Mouse (Mus musculus) ovary, postnatal 10 days (tissue): ENCODE results near the gene Tmem63c.

Source experiments
- DNase-seq: peaks from one replicate; pipeline ENCODE4 v3.0.0; 2022; ENCODE audit warnings: low spot score

The Tmem63c gene

DNA sequence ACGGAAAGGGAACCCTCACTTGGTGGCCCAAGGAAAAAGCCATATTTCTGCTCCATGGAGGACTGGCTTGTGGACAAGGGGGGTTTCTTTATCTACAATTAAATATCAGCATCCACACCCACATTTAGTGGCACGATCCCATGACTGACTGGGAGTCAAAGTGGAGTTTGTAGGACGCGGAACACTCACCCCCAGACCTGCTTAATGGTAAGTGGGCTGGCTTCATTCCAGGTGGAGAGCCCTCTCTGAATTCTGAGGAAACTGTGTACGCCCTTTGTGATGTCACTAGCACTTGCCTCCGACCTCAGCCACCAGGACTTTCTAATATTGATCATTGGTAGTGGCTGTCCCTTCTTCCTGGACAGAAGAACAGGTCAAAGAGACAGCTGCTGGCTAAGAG, at the start of gene Tmem63c:
TSS of gene Tmem63c (plus strand) at position 301 of the 400 bp plus-strand sequence.
- no peak for DNase-seq

DNA sequence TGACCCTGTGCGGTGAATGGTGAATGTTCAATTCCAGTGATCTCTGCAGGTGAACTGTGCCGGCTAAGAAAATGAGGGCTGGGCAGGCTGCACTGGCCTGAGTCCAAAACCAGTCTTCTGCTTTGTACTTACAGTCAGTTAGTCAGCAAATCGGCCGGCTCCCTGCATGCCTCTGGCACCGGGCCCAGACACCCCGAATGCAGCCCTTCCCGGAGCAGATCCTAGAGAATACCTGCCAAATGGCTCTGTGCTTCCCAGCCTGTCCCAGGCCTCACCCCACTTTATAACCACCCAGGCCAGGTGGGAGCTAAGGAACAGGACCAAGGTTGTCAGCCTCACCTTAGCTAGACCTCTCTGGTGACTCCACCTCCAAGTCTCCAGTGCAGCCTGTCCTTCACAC, 47.9 kb upstream of the Tmem63c start:
- DNase-seq: no peak

DNA sequence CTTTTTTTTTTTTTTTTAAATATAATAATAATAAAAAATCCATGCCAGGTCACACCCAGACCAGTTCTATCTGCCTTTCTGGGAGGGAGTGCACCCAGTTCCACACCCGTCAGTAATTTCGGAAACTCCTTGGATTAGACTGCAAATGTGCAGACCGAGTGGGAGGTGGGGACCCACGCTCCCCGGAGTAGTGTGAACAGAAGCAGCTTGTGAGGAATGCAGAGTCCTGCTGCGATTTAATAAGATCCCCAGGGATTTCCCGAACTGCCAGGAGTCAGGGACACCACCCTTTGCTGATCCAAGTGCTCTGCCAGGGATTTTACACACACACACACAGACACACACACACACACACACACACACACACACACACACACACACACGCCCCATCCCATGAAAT, 47.4 kb upstream of the Tmem63c start:
- no peak for DNase-seq

DNA sequence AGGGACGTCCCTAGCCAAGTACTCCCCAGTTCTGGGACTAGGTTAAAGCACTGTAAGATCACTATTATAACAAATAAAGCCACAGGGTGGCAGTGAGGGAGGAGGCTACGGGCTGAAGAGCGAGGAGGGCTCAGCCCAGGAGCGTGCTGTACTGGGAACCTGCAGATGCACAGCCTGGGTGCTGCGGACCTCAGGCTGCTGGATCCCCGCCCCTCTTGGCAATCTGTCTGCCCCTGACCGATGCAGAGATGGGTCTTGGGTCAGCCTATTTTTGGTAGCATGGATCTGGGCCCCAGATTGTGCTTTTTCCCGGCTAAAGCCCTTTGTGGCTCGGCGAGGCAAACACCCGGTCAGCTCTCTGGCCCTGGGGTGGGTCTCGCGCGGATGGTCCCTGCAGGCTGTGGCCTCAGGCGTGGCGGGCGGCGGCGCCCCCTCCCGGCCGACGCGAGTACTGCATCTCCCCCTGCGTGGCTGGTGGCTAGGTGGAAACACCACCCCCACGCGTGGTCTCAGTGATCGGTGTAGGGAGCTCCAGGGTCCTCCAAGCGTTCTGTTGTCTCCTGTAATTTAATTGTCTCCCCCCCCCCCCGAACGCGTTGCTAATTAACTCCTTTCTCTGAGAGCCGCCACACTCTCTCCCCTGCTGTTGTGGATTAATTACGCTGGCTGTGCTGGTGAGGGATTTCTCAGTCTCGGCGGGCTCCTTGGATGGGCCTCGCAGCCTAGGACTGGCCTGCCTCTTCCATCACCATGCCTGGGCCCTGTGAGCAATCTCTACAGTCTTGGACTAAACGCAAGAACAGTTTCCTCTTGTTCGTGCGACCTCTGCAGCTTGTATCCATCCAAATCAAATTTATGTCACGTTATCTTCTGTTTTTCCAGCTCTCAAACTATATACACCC, 46.5 kb upstream of the Tmem63c start:
- DNase-seq: peak; percentile 45

DNA sequence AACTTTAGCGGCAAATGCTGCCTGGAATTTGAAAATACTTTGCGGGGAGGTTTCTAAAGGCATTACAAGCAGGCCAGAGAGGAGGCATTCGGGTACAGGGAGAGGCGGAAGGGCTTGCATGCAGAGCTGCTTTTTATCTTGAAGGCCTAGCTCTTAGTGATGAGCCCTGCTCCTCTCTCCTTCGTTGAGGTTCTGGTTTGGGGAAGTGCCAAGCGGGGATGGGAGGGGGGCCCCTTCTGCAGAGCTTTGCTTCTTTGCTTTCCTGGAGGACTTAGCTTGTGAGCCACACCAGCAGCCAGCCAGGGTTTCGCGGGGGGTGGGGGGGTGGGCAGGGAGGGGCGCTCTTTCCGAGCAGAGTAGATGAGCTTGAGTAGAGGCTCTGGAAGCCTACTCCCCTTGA, 45.4 kb upstream of the Tmem63c start:
- DNase-seq: no peak

DNA sequence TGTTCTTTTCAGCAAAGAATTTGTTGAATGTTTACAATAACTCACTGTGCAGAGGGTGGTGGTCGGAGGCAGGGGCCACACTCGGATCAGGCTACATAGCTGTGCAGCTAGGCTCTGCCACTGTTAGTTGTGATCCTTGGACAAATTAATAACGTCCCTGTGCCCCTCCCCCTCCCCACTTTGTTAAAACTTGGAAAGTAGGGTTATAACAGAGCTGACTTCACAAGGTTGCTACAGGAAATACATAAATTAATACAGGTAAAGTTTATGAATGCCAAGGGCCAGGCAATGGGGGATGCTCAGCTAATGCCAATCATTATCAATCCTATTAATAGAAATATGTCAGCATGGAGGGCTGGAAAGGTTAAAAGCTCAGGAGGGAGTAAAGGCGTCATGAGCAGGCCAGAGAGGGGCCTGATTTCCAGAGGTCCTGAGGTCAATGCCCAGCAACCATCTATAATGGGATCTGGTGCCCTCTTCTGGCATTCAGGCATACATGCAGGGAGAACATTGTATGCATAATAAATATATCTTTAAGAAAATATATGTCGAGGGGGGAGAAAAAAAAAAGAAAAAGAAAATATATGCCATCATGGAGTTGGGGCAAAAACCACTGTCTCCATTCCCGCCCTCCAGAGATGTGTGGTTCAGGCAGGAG, 44.5 kb upstream of the Tmem63c start:
- no peak for DNase-seq

DNA sequence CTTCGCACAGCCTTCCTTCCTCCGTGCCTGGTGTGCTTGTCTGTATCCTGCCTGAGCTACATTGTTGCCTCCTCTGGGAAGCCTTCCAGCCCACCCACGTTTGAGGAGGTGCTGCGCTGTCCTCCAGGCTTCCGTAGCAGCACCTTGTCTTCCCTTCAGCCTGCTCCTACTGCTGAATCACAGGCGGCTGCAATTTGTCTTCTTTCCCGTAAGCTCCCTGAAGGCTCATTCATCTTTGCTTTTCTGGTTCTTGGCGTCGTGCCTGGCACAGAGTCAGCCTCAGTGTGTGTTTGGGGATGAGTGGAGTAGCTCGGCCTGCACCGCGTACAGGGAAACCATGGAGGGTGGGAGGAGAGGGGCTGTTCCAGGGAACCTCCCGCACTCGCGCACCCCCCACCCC, 43.3 kb upstream of the Tmem63c start:
- DNase-seq: no peak

DNA sequence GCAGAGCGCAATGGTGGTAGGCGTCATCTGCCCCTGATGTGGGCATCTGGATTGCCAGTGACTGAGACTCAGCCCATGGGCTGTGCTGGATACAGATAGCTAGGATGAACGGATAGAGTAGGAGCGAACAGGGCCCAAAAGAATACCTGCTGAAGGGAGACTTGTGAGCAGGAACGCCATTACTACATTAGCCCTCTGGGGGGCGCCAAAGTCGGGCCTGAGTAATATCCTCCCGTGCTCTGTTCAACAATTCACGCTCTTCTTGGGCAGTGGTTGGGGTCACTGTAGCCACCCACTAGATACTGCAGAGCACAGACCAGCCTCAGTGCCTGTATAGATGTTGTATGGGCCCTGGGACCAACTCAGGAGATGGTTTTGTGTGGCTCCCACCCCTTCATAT, 40.0 kb upstream of the Tmem63c start:
- DNase-seq: no peak

DNA sequence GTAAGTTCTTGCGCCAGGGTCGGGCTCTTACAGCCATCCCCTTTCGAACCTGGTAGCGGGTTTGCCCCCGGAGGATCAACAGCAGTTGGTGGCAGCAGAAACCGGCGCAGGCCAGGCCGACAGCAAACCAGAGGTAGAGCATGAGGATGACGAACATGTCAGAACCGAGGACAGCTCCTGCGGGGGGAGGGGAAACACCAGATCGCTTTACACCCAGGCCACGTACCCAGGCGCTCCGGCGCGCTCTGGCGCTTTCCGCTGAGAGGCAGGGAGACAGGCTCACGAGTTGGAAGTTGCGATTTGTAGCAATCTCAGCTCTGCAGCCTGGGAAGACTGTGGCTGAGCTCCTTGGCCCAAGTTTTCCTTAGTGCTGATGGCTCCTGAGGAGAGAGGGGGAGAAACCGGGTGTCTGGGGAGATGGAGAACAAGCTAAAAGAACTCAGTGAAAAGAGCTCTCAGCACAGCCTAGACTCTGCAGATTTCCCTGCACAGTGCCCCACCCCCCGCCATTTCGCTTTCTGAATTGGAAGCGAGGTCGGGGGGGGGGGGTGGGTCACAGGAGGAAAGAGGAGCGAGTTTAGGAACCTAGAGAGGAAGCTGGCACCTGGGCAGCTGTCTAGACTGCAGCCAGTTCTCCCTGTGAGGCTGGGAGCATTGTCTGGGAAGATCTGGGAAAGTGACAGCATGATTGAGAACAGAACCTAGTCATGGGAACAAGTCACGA, 37.5 kb upstream of the Tmem63c start:
- no peak for DNase-seq

DNA sequence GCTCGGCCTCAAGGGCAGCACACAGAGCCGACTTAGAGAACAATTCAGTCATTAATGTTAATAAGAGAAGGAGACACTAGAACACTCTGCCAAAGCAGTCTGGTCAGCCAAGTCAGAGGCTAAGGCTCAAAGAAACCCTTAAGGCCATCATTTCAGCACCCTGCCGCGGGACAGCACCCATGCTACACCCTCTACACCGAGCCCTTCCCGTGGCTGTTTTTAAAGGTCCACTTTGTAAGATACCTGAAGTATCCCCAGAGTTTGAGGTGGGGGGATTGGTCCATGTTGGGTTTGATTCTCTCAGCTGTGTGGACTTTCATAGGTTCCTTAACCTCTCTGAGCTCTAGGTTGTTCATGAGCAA, 37.0 kb upstream of the Tmem63c start:
- no peak for DNase-seq

DNA sequence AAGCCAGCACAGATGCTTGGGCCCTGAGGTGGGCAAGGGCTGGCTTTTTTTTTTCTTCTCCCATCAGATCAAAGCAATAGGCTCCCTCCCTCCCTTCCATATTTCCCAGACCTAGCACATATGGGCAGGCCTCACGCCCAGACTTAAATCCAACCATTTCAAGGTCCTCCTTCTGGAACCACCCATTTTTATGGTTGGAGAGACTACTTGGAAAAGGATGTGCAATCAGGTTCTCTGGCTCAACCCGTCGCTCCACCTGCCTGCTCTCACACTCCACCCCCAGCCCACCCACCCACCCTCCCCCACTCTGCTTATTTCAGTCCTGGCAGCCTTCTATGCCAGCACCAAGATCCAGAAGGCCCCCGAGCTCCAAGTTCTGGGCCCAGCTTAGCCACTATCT, 34.6 kb upstream of the Tmem63c start:
- no peak for DNase-seq

DNA sequence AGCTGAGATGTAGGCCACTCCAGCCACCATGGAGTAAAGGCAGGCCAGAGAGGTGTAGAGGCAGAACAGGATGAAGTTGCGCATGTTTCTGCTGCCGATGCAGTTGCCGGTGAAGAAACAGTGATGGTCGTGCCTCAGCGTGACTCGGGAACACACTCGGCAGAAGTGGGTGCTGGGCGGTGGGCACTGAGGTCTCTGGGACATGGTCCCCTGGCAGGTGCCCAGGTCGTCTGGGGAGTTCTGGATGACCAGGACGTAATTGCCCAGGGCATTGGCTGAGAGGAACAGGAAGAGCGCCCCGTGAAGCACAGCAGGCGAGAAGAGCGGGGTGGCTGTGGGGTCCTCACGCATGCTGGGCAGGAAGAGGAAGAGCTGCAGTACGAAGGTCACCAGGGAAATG, 32.9 kb upstream of the Tmem63c start:
- no peak for DNase-seq

DNA sequence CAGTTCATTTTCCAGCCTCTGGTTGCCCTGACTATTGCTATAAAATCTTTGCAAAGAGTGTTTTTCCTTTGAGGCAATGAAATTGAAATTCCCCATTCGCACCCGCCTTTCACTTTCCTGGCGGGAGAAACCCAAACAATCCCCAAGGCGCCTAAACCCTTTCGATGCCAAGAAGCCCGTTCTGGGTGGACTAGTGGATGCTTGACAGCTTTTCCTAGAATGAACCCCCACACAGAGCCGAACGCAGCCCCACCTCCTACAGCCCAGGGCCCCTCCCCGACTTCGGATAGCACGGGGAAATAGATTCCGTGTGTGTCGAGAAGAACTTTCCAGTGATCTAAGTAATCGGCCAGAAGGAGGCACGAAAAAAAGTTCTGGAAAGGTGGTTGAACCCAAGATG, 31.8 kb upstream of the Tmem63c start:
- DNase-seq: no peak

DNA sequence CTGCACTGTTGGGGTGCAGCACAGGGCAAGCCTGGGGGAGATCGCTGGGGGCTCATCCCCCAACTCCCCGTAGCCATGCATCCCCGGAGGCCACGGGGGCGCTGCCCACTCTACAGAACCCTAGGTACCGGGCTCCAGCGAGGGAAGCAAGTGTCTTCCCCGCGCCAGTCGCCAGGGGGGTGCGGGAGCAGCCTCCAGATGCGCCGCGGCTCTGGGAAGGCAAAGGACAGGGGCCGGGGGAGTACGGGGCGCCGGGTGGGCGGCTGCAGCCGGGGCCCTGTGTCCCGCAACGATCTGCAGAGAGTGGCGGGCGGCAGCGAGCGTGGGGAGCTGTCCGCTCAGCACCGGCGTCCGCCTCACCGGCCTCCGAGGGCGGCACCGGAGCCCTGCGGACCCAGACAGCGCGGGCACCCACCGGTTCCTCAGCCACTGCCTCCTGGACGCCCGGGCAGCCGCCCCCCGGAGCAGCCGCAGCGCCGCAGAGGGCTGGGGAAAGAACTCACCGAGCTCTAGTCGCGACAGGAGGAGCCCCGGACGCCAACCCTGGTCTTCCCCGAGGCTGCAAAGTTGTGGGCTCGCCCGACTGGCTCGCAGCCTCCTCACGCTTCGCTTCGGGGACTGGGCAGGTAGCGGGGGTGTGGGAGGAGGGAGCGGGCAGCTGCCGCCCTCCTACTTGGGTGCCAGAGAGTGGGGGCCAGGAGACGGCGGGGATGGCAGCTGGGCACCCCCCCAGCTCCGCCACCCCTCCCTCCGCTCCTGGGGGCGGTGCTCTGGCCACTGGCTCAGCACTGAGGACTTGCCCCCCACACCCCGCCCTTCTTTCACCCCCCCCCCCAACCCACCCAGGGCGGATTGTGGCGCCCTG, 31.0 kb upstream of the Tmem63c start, which contains the start of gene Zdhhc22:
TSS of gene Zdhhc22 (minus strand) at position 541 of the 865 bp plus-strand sequence.
- DNase-seq: no peak

DNA sequence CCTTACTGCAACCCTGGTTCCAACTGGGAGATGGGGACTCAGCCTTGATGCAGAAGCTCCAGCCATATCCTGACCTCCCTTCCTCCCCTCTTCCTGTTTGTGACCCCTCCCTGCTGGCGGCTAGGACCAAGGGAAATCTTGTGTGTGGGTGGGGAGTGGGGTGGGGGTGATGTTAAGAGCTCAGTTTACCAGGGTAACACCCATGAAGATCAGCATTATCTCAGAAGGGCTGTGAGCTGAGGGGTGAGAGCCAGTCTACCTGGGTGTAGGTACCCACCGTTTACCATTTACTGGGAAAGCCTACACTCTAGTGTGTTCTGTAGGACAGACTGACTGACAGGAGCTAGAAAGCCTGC, 30.4 kb upstream of the Tmem63c start:
- DNase-seq: no peak

DNA sequence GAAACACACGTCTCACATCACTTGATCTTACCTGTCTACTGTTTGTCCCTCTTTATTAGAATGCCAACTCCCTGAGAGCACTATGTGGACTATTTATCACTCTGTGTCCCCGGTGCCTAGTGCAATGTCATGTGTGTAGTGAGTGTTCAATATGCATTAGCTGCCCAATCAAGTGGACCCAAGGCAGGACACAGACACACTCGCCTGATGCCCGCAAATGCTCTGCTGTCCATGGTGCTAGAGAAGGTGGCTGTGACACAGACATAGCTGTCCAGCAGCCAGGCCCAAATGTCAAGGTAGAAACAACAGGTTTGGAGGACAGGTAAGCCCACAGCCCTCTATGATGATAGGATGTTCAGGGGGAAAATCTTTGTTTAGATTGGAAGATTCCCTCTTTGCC, 27.0 kb upstream of the Tmem63c start:
- no peak for DNase-seq

DNA sequence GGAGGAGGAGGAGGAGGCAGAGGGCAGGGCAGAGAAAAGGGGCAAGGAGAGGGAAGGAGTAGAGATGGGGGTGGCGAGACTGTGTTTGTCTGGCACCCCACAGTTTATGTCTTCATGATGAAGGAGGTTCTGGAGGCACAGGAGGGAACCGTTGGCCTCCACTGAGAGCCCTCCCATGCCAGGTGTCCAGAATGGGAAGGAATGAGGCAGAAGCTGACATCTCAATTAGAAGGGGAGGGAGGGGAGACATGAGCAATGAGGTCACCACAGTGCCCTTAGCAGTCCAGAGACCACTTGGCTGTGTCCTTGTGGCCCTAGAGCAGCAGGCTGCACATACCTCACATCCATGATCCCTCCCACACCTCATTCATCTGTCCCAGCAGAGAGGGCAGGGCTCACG, 26.4 kb upstream of the Tmem63c start:
- no peak for DNase-seq

DNA sequence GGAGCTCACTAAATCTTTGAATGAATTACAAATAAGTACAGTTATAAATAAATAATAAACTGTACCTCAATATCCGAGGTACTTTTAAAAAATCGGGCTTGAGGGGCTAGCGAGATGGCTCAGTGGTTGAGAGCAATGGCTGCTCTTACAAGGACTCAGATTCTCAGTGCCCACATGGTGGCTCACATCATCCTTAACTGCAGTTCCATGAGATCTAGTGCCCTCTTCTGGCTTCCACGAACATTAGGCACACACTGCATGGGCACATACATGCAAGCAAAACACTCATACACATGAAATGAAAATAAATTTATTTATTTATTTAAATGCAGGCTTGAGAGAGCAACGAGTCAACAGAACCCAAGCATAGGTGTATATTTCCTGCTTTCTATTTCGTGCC, 25.2 kb upstream of the Tmem63c start:
- no peak for DNase-seq

DNA sequence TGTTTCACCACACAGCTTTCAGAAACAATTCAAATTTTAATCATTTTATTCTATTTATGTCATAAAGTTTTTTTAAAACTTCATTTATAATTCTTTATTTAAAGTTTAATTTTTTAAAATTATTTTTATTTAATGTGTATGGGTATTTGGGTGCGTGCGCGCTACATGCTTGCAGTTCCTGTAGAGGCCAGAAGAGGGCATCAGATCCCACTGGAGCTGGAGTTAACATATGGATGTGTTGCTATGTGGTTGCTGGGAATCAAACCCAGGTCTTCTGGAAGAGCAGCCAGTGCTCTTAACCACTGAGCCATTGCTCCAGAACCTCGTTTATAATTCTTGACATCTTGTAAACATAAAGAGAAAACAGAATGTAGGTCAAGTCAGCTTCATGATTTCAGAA, 22.4 kb upstream of the Tmem63c start:
- no peak for DNase-seq

DNA sequence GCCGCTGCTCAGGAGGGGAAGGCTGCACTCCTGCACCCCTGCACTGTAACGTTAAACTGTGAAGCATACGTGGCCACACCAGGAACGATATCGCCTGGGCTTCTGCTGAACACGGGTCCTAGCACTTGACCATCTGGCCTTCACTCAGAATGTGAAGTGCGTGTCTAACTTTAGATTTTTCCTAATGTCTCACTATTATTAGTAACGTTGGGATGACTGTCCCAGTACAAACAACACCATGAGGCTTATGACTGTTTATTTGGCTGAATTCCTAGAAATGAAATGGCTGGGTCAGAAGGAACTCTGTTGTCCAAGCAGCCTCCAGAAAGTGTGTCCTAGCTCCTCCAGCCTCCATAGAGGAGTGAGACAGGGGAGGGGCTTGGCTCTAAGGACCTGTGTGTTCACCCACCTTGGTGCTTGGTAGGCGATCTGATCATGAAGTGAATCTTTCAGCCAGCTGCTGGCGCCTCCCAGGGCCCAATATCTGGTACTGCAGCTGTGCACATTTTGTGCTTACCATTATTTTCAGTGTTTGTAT, 21.8 kb upstream of the Tmem63c start:
- no peak for DNase-seq

DNA sequence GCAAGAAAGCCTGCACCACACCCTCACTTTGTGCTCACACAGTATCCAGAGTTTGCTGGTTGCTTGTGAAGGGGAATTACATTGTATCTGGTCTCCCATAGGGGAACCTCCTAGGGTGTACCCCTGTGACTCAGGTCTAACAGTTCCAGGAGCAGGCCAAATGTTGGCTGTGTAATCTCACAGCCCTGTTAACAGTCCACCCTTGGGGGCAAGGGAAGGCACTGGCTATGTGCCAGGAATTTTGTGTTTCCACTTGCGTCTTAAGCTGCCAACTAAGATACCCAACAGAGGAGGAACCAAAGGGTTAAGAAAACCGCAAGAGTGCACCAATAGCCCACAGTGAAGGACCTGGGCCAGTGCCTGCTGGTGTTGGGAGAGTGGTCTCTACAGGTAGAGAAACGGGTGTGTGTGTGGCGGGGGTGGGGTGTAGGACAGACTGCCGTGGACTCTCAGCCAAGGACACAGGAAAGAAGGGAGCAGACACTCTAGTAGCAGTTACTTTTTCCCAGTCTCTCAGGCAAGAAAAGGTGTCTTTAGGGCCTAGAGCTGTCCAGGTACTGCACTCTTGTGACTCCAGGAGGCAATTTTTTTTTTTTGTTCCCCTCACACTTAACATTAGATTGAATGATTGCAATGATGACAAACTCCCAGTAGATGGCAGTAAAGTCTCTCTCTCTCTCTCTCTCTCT, 20.8 kb upstream of the Tmem63c start:
- no peak for DNase-seq
